In genomic region chr10:80245600-80245999, GRCm38 (mm10) we compare ENCODE assay signal across 8 mouse cellular contexts. TPM values are rescaled to one million over a fixed set of nuclear protein-coding genes. Genes with fewer than 3 reads are reported as not detected.
DNase-seq lines count a peak whose midpoint lies in the region; ATAC-seq and TF ChIP-seq lines count a peak whose summit lies in the region.

No protein-coding gene starts in this region.

- H3K4me1 ChIP-seq in liver, embryonic 12.5 days = peaks cover 48% of the 10 kb centered on the region
- no peaks in the 10 kb centered on the region; the same call in 1 of the 2 replicates for H3K4me1 ChIP-seq in stomach, postnatal 0 days (replicated peaks; ENCODE audit: control insufficient read depth, insufficient read depth)

- TF ChIP-seq EP300 in stomach, postnatal 0 days (optimal IDR thresholded peaks at IDR 0.05) = no peak

- peaks cover 42% of the 10 kb centered on the region for H3K36me3 ChIP-seq in liver, embryonic 12.5 days
- H3K36me3 ChIP-seq in stomach, postnatal 0 days (ENCODE audit: control insufficient read depth, insufficient read depth, low read length) = peaks cover 30% of the 10 kb centered on the region

- TF ChIP-seq CTCF in stomach, postnatal 0 days (IDR thresholded peaks at IDR 0.05; ENCODE audit: low read depth) = peak; percentile 96

- peak overlapping the region; percentile 14; the same call in 1 of the 2 replicates for H3K4me2 ChIP-seq in liver, embryonic 12.5 days
- H3K4me2 ChIP-seq in stomach, postnatal 0 days (replicated peaks; ENCODE audit: low read depth) = no peak overlapping the region

- H3K27ac ChIP-seq in liver, embryonic 12.5 days = peak overlapping the region; percentile 53; the same call in 1 of the 2 replicates
- no peak overlapping the region for H3K27ac ChIP-seq in stomach, postnatal 0 days (replicated peaks)

- 2% methylated on average over 4 of the region's 4 CpGs for WGBS in liver, embryonic 12.5 days (ENCODE audit: insufficient replicate concordance)
- WGBS in stomach, postnatal 0 days = 2% methylated on average over 4 of the region's 4 CpGs

- no peaks in the 10 kb centered on the region for H3K9me3 ChIP-seq in liver, embryonic 12.5 days (replicated peaks)
- no peaks in the 10 kb centered on the region for H3K9me3 ChIP-seq in stomach, postnatal 0 days (ENCODE audit: control insufficient read depth, low read length)

- peak; percentile 87 for DNase-seq in 416B (ENCODE audit: low read depth)
- DNase-seq in adrenal gland, postnatal 10 days = peak; percentile 89
- peak; percentile 87 for DNase-seq in embryo, embryonic 9.5 days (ENCODE audit: extremely low spot score)
- peak; percentile 82 to 92 for DNase-seq in heart, adult 18-20 months
- DNase-seq in kidney, adult 9 months = peak; percentile 89
- DNase-seq in naive thymus-derived CD4-positive, alpha-beta T cell, adult 2 months (ENCODE audit: low read depth) = peak; percentile 90
- peak; percentile 78 for DNase-seq in stomach, postnatal 0 days (ENCODE audit: low spot score)

- 0 out of 2 replicates have a peak, but pooled peaks have one; percentile 8 for ATAC-seq in liver, embryonic 12.5 days
- ATAC-seq in stomach, postnatal 0 days (ENCODE audit: low FRiP score, low TSS enrichment) = no peak

- H3K9ac ChIP-seq in liver, embryonic 12.5 days = 0 out of 2 replicates have a peak overlapping the region, but pooled peaks have one; percentile 42
- no peak overlapping the region for H3K9ac ChIP-seq in stomach, postnatal 0 days (ENCODE audit: low read length)

- H3K4me3 ChIP-seq in liver, embryonic 12.5 days = no peak overlapping the region
- no peak overlapping the region for H3K4me3 ChIP-seq in stomach, postnatal 0 days (ENCODE audit: low read depth, low read length)

- no peaks in the 10 kb centered on the region for H3K27me3 ChIP-seq in liver, embryonic 12.5 days (replicated peaks)
- H3K27me3 ChIP-seq in stomach, postnatal 0 days (ENCODE audit: control insufficient read depth, insufficient read depth, low read length) = no peaks in the 10 kb centered on the region

RNA-seq across cellular contexts. Expression of gene Ndufs7, which starts 3.3 kb away (rescaled TPM):
- 100 to 1,000 TPM; 470 to 572 TPM for total RNA-seq in adrenal gland, postnatal 10 days (2021)
- total RNA-seq in heart, adult 18-20 months (2021) = 1,000 to 10,000 TPM; 1,019 to 1,055 TPM
- 296 and 312 TPM in 2 replicates for polyA plus RNA-seq in liver, embryonic 12.5 days (2016; fragmentation: Nextera tagmentation; extraction: Ambion mirVana)
- 400 and 403 TPM in 2 replicates for polyA plus RNA-seq in stomach, postnatal 0 days (2015; fragmentation: Nextera tagmentation; extraction: Ambion mirVana)

RNA-seq across cellular contexts. Expression of gene Gamt, which starts 15.2 kb away (rescaled TPM):
- total RNA-seq in adrenal gland, postnatal 10 days (2021) = 100 to 1,000 TPM; 164 to 167 TPM
- total RNA-seq in heart, adult 18-20 months (2021) = 10 to 100 TPM in 1 of 2 experiments, 1 to 10 TPM in 1; 8.9 to 14.8 TPM
- polyA plus RNA-seq in liver, embryonic 12.5 days (2016; fragmentation: Nextera tagmentation; extraction: Ambion mirVana) = 43.0 and 50.0 TPM in 2 replicates
- polyA plus RNA-seq in stomach, postnatal 0 days (2015; fragmentation: Nextera tagmentation; extraction: Ambion mirVana) = 16.3 and 17.4 TPM in 2 replicates

RNA-seq across cellular contexts. Expression of gene Dazap1, which starts 15.7 kb away (rescaled TPM):
- 100 to 1,000 TPM in 1 of 2 experiments, 10 to 100 TPM in 1; 93.6 to 121 TPM for total RNA-seq in adrenal gland, postnatal 10 days (2021)
- total RNA-seq in heart, adult 18-20 months (2021) = 10 to 100 TPM; 46.9 to 58.8 TPM
- polyA plus RNA-seq in liver, embryonic 12.5 days (2016; fragmentation: Nextera tagmentation; extraction: Ambion mirVana) = 44.3 and 45.9 TPM in 2 replicates
- 27.4 and 28.4 TPM in 2 replicates for polyA plus RNA-seq in stomach, postnatal 0 days (2015; fragmentation: Nextera tagmentation; extraction: Ambion mirVana)

RNA-seq across cellular contexts. Expression of gene Mum1, which starts 19.4 kb away (rescaled TPM):
- 10 to 100 TPM; 26.5 to 39.2 TPM for total RNA-seq in adrenal gland, postnatal 10 days (2021)
- total RNA-seq in heart, adult 18-20 months (2021) = 10 to 100 TPM; 11.4 to 14.2 TPM
- 33.5 and 35.1 TPM in 2 replicates for polyA plus RNA-seq in liver, embryonic 12.5 days (2016; fragmentation: Nextera tagmentation; extraction: Ambion mirVana)
- 23.1 and 23.9 TPM in 2 replicates for polyA plus RNA-seq in stomach, postnatal 0 days (2015; fragmentation: Nextera tagmentation; extraction: Ambion mirVana)

RNA-seq across cellular contexts. Expression of gene Rps15, which starts 46.7 kb away (rescaled TPM):
- total RNA-seq in adrenal gland, postnatal 10 days (2021) = 1,000 to 10,000 TPM; 1,216 to 1,243 TPM
- 100 to 1,000 TPM; 745 to 872 TPM for total RNA-seq in heart, adult 18-20 months (2021)
- 872 and 920 TPM in 2 replicates for polyA plus RNA-seq in liver, embryonic 12.5 days (2016; fragmentation: Nextera tagmentation; extraction: Ambion mirVana)
- polyA plus RNA-seq in stomach, postnatal 0 days (2015; fragmentation: Nextera tagmentation; extraction: Ambion mirVana) = 766 and 821 TPM in 2 replicates

Comparison
In these comparisons a context has a peak if more than half of its experiments do, and no peak if none do; other contexts are left out.
1. RNA of gene Gamt, which starts 15.2 kb away (total RNA-seq): 164 to 167 TPM in adrenal gland, postnatal 10 days; 8.9 to 14.8 TPM in heart, adult 18-20 months; every median in the first group is over 10 times any median in the second.
2. Peak in every context shown above with its lines, with median percentiles within 50 percentile points of each other: DNase-seq.